ENCODE assay signal across 9 mouse cellular contexts in the genomic region with DNA sequence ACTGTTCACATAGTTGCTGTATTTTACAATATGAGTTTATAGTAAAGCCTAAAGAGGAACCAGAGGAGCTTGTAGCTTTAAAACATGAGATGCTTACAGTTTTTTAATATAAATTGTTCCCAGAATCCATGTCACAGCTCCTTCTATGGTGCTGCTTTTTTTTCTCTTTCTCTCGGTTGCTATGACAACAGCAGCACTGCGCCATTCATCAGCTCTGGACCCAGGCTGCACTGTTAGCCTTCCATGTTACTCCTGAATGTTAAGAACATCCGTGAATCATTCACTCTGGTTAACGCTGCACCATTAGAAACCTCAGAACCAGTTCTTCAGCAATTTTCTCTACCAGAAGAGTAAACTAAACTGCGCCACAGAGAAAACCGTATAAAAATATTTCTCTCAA.
DNase-seq lines count a peak whose midpoint lies in the region; ATAC-seq lines count a peak whose summit lies in the region.
"Had no signal": no experiment of that assay in that cellular context is flagged by ENCODE, and none has a peak within 500 bp of the region (broad histone marks: within the 10 kb centered on the region; RNA-seq: fewer than 3 reads in every experiment).

No protein-coding gene starts in this region.

- 27% methylated on average over 6 of the region's 6 CpGs for WGBS in forebrain, embryonic 15.5 days
- WGBS in neural tube, embryonic 15.5 days = 20% methylated on average over 6 of the region's 6 CpGs
- 50% methylated on average over 6 of the region's 6 CpGs for WGBS in intestine, embryonic 15.5 days

- intact Hi-C loops in heart, postnatal 14 days (cut with DNase I) = no loop called here

- peak; percentile 89 for ATAC-seq in forebrain, embryonic 15.5 days (replicated peaks)
- peak; percentile 86; the same call in 1 of the 2 replicates for ATAC-seq in neural tube, embryonic 15.5 days (ENCODE audit: low FRiP score)
- ATAC-seq in intestine, embryonic 15.5 days = no peak

- no peaks in the 10 kb centered on the region for H3K36me3 ChIP-seq in forebrain, embryonic 15.5 days
- H3K36me3 ChIP-seq in neural tube, embryonic 15.5 days = no peaks in the 10 kb centered on the region
- H3K36me3 ChIP-seq in intestine, embryonic 15.5 days = no peaks in the 10 kb centered on the region
- H3K36me3 ChIP-seq: liver, embryonic 15.5 days had no signal

- H3K9me3 ChIP-seq in forebrain, embryonic 15.5 days = no peaks in the 10 kb centered on the region
- H3K9me3 ChIP-seq in neural tube, embryonic 15.5 days (replicated peaks) = no peaks in the 10 kb centered on the region
- H3K9me3 ChIP-seq in intestine, embryonic 15.5 days = no peaks in the 10 kb centered on the region
- H3K9me3 ChIP-seq: liver, embryonic 15.5 days had no signal

- DNase-seq in cerebellum, postnatal 14 days = peak; percentile 20 to 40
- peak; percentile 17 to 69 for DNase-seq in layer of hippocampus, postnatal 14 days (ENCODE audit: low spot score in 2 of 2)
- no peak for DNase-seq in heart, postnatal 14 days
- no peak for DNase-seq in lung, postnatal 14 days
- DNase-seq in spleen, adult 18-20 months = no peak

- H3K4me2 ChIP-seq in forebrain, embryonic 15.5 days (replicated peaks) = peak overlapping the region; percentile 34
- peak overlapping the region; percentile 47 for H3K4me2 ChIP-seq in neural tube, embryonic 15.5 days
- no peak overlapping the region for H3K4me2 ChIP-seq in intestine, embryonic 15.5 days (replicated peaks)
- H3K4me2 ChIP-seq: liver, embryonic 15.5 days had no signal

- peaks cover 17% of the 10 kb centered on the region for H3K4me1 ChIP-seq in forebrain, embryonic 15.5 days
- H3K4me1 ChIP-seq in neural tube, embryonic 15.5 days = peaks cover 8% of the 10 kb centered on the region
- no peaks in the 10 kb centered on the region for H3K4me1 ChIP-seq in intestine, embryonic 15.5 days (replicated peaks)
- H3K4me1 ChIP-seq: liver, embryonic 15.5 days had no signal

- no peaks in the 10 kb centered on the region for H3K27me3 ChIP-seq in forebrain, embryonic 15.5 days
- H3K27me3 ChIP-seq in neural tube, embryonic 15.5 days (replicated peaks) = no peaks in the 10 kb centered on the region
- H3K27me3 ChIP-seq in intestine, embryonic 15.5 days (replicated peaks) = no peaks in the 10 kb centered on the region
- H3K27me3 ChIP-seq: liver, embryonic 15.5 days had no signal

- no peak overlapping the region for H3K9ac ChIP-seq in forebrain, embryonic 15.5 days (replicated peaks)
- no peak overlapping the region for H3K9ac ChIP-seq in neural tube, embryonic 15.5 days (replicated peaks)
- H3K9ac ChIP-seq in intestine, embryonic 15.5 days = no peak overlapping the region
- H3K9ac ChIP-seq: liver, embryonic 15.5 days had no signal

- peak overlapping the region; percentile 12 for H3K4me3 ChIP-seq in forebrain, embryonic 15.5 days
- peak overlapping the region; percentile 27; the same call in 1 of the 2 replicates for H3K4me3 ChIP-seq in neural tube, embryonic 15.5 days (replicated peaks)
- H3K4me3 ChIP-seq in intestine, embryonic 15.5 days (replicated peaks) = no peak overlapping the region
- H3K4me3 ChIP-seq: liver, embryonic 15.5 days had no signal

- peak overlapping the region; percentile 69 for H3K27ac ChIP-seq in forebrain, embryonic 15.5 days (replicated peaks)
- H3K27ac ChIP-seq in neural tube, embryonic 15.5 days (replicated peaks) = peak overlapping the region; percentile 82
- no peak overlapping the region for H3K27ac ChIP-seq in intestine, embryonic 15.5 days
- H3K27ac ChIP-seq: liver, embryonic 15.5 days had no signal

Comparison
In these comparisons a context has a peak if more than half of its experiments do, and no peak if none do; other contexts are left out.
1. DNase-seq: peak in cerebellum, postnatal 14 days (2 of 2) and layer of hippocampus, postnatal 14 days (2 of 2); none in heart, postnatal 14 days (0 of 2), lung, postnatal 14 days (single experiment) and spleen, adult 18-20 months (0 of 2).